Mouse (Mus musculus) kidney, postnatal 0 days (tissue): ENCODE results near the gene Phf12. TPM values are rescaled to one million over a fixed set of nuclear protein-coding genes. Genes with fewer than 3 reads are reported as not detected.

ENCODE experiments used
- ATAC-seq: fragments of 200-750 bp; cut with Nextera tagmentation; replicated peaks from 2 replicates; pipeline ENCODE4 v1.8.0; 2017; ENCODE audit warnings: low read depth, moderate number of reproducible peaks, moderate TSS enrichment, moderate library complexity; ENCODE audit not compliant: low FRiP score
- DNase-seq: peaks from one replicate; pipeline ENCODE4 v3.0.0-alpha.2; 2016; ENCODE audit warnings: low spot score
- H3K27ac ChIP-seq: fragments of 300-500 bp; sonication (generic); 2 replicates; pipeline ENCODE4 v1.5.1; 2014; ENCODE audit warnings: mild to moderate bottlenecking
- H3K27me3 ChIP-seq: fragments of 300-500 bp; sonication (generic); 2 replicates; pipeline ENCODE4 v1.6.1; 2014; ENCODE audit warnings: low read length, mixed read lengths; ENCODE audit not compliant: insufficient read depth
- H3K36me3 ChIP-seq: fragments of 300-500 bp; sonication (generic); 2 replicates; pipeline ENCODE4 v1.6.1; 2014; ENCODE audit warnings: low read length, mixed read lengths; ENCODE audit not compliant: insufficient read depth
- H3K4me1 ChIP-seq: fragments of 300-500 bp; sonication (generic); replicated peaks from 2 replicates; pipeline ENCODE4 v1.6.1; 2014; ENCODE audit warnings: antibody characterized with exemption, low read length, mixed read lengths; ENCODE audit not compliant: insufficient read depth
- H3K4me2 ChIP-seq: fragments of 300-500 bp; sonication (generic); 2 replicates; pipeline ENCODE4 v1.6.1; 2014; ENCODE audit warnings: mild to moderate bottlenecking, low read length, moderate library complexity, mixed read lengths
- H3K4me3 ChIP-seq: fragments of 300-500 bp; sonication (generic); replicated peaks from 2 replicates; pipeline ENCODE4 v1.5.1; 2014; ENCODE audit warnings: low read depth, low read length
- H3K9ac ChIP-seq: fragments of 300-500 bp; sonication (generic); 2 replicates; pipeline ENCODE4 v1.6.1; 2014; ENCODE audit warnings: low read depth, low read length
- H3K9me3 ChIP-seq: fragments of 300-500 bp; sonication (generic); replicated peaks from 2 replicates; pipeline ENCODE4 v1.6.1; 2016; ENCODE audit warnings: low read length, inconsistent platforms, mixed read lengths
- CTCF ChIP-seq: IDR thresholded peaks from 2 replicates; pipeline ENCODE4 v1.5.1; 2016; ENCODE audit warnings: antibody characterized with exemption, low read depth, mild to moderate bottlenecking, moderate library complexity
- WGBS: fragments of 180-500 bp; shearing (Covaris S2); extraction: QIAGEN DNeasy Blood & Tissue Kit; methylation state at CpG from one replicate; pipeline ENCODE4 v1.1.7; 2014; 5-methylcytosine and 5-hydroxymethylcytosine counted together
- polyA plus RNA-seq: library from polyadenylated mRNA; unstranded; fragments of >200 nt; fragmentation: Nextera tagmentation; extraction: Ambion mirVana; gene quantifications from 2 replicates; pipeline ENCODE4 v1.2.1, GENCODE M21; 2015

Gene Phf12
- polyA plus RNA-seq, 1 experiment from 2014 or later, result 11.1 TPM

DNA sequence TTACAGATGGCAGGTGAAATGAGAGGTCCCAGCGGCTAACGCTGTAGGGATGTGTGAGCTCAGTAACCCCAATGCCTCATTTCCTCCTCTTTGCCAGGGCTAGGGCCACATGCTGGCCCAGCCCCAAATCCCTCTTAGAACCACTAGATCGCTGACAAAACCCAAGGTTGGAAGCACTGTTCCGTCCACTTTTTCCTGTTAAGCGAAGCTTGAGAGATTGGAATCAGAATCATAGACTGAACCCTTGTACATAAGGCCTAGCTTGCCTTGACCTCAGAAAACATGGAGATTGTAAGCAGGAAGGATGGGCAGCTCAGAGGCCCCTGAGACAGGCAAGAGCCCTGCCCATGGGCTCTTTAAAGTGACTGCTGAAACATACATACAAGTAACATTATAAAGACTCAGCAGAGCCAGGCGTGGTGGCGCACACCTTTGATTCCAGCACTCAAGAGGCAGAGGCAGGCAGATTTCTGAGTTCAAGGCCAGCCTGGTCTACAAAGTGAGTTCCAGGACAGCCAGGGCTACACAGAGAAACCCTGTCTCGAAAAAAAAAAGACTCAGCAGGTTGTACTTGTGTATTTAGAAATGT, 3.2 kb upstream of the Phf12 start:
- no peaks in the 10 kb centered on the region for H3K4me1 ChIP-seq
- WGBS, result 81% methylated on average over 8 of the region's 8 CpGs
- DNase-seq (no peak), ATAC-seq (no peak)
- no peak for TF ChIP-seq CTCF
- H3K36me3 ChIP-seq, result no peaks in the 10 kb centered on the region
- no peak overlapping the region for H3K4me2 ChIP-seq
- H3K4me3 ChIP-seq, result no peak overlapping the region
- H3K27ac ChIP-seq, result no peak overlapping the region
- 0 out of 2 replicates have a peak, but pooled peaks cover 3% of the 10 kb centered on the region for H3K27me3 ChIP-seq
- H3K9ac ChIP-seq, result no peak overlapping the region
- H3K9me3 ChIP-seq, result no peaks in the 10 kb centered on the region

DNA sequence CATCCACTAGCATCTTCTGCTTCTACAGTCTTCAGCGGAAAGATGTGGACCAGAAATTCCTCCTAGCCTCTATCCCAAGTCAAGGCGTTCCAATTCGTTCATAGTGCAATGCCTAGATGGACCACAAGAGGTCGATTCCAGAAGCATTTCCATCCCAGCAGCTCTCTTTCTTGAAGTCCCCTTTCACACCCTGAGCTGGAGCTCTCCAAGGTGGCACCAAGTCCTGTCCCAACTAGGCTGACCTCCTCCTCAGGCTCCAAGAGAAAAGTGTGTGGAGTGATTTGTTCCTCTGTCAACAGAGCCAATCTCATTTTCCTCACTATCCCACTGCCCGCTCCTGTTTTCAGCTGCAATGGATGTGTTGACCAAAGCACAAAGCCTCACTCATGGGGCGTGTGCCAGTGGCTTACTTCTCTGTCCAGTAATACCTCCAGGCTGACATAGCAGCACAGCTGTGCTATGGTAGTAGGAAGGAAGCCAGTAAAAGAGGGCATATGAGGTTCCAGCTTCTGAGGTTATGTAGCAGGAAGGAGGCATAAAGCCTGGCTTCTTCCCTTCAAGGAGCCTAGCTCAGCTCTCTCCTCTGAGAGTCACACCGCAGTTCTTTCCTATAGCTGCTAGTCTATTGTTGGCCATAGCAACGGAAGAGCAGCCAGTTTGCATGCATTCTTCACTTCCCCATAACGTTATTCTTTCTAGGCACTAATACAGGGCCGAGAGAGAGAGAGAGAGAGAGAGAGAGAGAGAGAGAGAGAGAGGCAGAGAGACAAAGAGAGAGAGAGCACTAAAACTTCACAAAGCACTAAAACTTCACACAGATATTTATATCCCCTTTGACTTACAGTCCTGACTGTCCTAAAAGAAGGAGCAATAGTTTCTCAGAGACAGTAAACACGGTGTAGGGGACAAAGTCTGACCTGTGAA, 2.0 kb upstream of the Phf12 start:
- peak; percentile 92 for DNase-seq
- WGBS, result 33% methylated on average over 11 of the region's 11 CpGs
- Histone ChIP-seq H3K27ac (no peak overlapping the region), H3K4me2 (no peak overlapping the region), H3K9me3 (no peaks in the 10 kb centered on the region), H3K9ac (no peak overlapping the region), H3K27me3 (0 out of 2 replicates have a peak, but pooled peaks cover 3% of the 10 kb centered on the region), H3K4me1 (no peaks in the 10 kb centered on the region), H3K36me3 (no peaks in the 10 kb centered on the region), H3K4me3 (no peak overlapping the region)
- peak; percentile 78 for TF ChIP-seq CTCF
- ATAC-seq, result no peak

DNA sequence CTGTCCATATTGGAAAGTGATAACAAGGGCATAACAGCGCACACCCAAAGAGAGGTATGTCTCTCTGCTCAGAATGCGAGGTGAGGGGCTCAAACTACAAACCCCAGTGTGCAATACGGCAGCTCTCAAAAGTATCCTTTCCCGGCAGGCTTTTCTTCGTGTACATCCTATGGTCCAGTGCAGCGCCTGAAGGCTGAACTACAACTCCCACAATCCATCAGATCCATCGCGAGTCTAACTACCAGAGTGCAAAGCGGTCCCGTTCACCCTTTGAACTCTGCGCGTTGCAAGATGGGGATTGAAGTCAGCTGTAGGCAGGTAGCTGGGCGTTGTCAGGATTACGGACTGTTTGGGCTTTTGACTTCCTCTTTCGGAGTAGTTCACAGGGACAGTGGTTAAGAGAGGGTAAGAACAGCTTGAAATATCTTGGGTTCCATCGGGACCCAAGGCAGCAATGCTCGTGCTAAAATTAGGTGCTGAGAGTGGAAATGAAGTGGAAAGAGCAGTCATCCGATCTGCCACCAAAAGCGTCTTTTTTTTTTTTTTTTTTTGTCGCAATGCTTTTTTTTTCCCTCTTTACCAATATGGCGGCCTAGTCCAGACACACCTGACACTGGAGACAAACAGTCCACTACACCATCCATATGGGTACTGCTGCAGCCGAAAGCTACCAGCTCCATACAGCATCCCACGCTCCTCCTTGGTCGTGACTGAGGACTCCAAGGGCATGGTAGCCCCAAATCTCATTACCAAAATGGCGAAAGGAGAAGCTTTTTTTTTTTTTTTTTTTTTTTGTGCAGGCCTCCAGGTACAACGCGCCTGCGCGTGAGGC, 729 bp upstream of the Phf12 start:
- Histone ChIP-seq H3K4me1 (no peaks in the 10 kb centered on the region), H3K4me2 (peak overlapping the region; percentile 49), H3K4me3 (peak overlapping the region; percentile 89), H3K27ac (peak overlapping the region; percentile 94), H3K36me3 (0 out of 2 replicates have a peak, but pooled peaks cover 3% of the 10 kb centered on the region), H3K9me3 (no peaks in the 10 kb centered on the region), H3K9ac (peak overlapping the region; percentile 49; the same call in 1 of the 2 replicates), H3K27me3 (0 out of 2 replicates have a peak, but pooled peaks cover 3% of the 10 kb centered on the region)
- DNase-seq (peak; percentile 100), ATAC-seq (peak; percentile 81)
- TF ChIP-seq CTCF, result 0 out of 2 replicates have a peak, but pooled peaks have one; percentile 8
- under 1% methylated on average over 29 of the region's 29 CpGs for WGBS

DNA sequence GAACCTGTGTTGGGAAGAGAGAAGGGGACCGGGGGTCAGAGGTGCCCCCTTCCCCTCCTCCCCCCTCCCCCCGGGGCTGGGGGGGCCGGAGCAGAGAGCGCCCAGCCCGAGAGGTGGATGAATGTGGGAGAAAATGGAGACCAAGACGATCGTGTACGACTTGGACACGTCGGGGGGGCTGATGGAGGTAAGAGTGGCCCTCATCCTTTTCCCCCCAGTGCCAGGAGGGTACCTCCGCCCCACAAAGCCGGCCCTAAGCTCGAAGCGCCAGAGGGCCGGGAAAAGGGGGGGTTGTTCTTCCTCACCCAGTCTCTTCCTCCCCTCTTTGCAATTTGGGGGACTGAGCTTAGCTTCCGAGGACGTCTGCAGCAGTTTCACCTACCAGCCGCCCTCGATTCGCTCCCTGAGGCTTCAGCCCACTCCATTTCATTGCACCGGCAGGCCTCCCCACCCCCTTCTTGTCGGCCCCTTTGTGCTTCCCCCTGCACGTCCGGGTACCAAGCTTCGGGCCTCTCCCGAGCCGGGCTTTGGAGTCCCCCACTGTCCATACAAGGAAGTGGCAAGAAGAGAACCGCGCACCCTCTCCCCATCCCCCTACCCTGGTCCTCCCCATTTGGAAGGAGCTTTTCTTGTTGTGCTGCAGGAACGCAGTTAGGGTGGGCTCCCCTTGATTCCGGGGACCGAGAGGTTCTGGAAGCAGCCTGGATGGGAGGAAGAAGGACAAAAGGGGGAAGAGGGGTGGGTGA, 810 bp downstream of the Phf12 start:
- H3K9me3 ChIP-seq, result no peaks in the 10 kb centered on the region

DNA sequence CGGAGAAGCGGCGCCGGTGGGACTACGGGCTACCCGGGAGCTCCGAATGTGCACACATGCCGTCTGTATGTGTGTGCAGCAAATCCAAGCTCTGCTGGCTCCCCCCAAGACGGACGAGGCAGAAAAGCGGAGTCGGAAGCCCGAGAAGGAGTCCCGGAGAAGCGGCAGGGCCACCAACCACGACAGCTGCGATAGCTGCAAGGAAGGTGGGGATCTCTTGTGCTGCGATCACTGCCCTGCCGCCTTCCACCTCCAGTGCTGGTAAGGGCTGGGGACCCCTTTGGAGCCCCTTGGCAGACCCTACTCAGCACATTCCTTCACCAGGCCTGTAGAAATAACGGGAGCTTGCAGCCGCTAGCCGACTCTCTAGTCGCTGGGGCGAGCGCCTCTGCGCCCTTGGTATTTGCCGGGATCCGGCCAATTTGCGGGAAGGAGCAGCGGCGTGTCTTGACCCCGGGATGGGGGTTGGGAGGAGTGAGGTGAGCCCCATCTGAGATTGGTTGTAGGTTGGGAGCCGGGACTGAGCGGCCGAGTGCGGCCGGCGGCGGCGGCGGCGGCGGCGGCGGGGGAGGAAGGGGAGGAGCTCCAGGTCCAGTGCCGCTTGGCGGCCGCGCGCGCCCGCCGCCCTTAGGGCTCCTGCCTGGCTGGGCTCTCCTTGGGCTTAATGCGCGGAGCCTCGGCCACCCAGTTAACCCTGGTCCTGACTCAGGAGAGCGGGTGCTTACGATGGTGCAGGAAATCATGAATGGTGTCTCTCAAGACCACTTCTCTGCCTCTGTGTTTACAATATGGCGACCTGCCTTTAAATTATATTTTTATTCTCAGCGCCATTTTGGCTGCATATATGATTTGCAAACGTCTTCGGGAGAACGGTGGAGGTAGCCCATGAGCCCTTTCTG, 1.6 kb downstream of the Phf12 start:
- no peak for TF ChIP-seq CTCF
- peak overlapping the region; percentile 97 for H3K27ac ChIP-seq

More for the DNA sequence above, 810 bp downstream of the Phf12 start:
- Histone ChIP-seq H3K27me3 (no peaks in the 10 kb centered on the region), H3K4me1 (no peaks in the 10 kb centered on the region), H3K9ac (peak overlapping the region; percentile 92), H3K27ac (peak overlapping the region; percentile 97), H3K4me2 (peak overlapping the region; percentile 85), H3K4me3 (peak overlapping the region; percentile 89), H3K36me3 (peaks cover 5% of the 10 kb centered on the region; the same call in 1 of the 2 replicates)
- ATAC-seq (no peak), DNase-seq (peak; percentile 78)
- no peak for TF ChIP-seq CTCF
- under 1% methylated on average over 28 of the region's 32 CpGs for WGBS

More for the DNA sequence above, 1.6 kb downstream of the Phf12 start:
- peak; percentile 82 for DNase-seq
- Histone ChIP-seq H3K4me1 (no peaks in the 10 kb centered on the region), H3K27me3 (no peaks in the 10 kb centered on the region), H3K36me3 (peaks cover 12% of the 10 kb centered on the region; the same call in 1 of the 2 replicates), H3K4me2 (peak overlapping the region; percentile 85), H3K9me3 (no peaks in the 10 kb centered on the region), H3K4me3 (peak overlapping the region; percentile 89), H3K9ac (peak overlapping the region; percentile 92)
- under 1% methylated on average over 52 of the region's 63 CpGs for WGBS
- 0 out of 2 replicates have a peak, but pooled peaks have one; percentile 5 for ATAC-seq
